Mouse (Mus musculus): Measurements from ENCODE around the gene Gm20716. TPM values are rescaled to one million over a fixed set of nuclear protein-coding genes. Genes with fewer than 3 reads are reported as not detected.

Gm20716 gene
- polyA plus RNA-seq, 1 experiment from 2014 or later, result 24.6 TPM

- H3K9me3 ChIP-seq (ENCODE audit: control insufficient read depth, low read length), result no peaks in the 10 kb centered on the region
- WGBS, result 63% methylated on average over 22 of the region's 22 CpGs
- H3K9ac ChIP-seq (ENCODE audit: low read length), result no peak overlapping the region
- DNase-seq (ENCODE audit: low spot score, missing footprints), result peak; percentile 76
- no peaks in the 10 kb centered on the region for H3K4me1 ChIP-seq (ENCODE audit: control insufficient read depth, insufficient read depth, low read length)
- no peak overlapping the region for H3K4me3 ChIP-seq (ENCODE audit: low read depth, low read length)
- no peak overlapping the region for H3K27ac ChIP-seq (ENCODE audit: low read depth, low read length)
- no peak for ATAC-seq (ENCODE audit: low FRiP score)
- no peak overlapping the region for H3K4me2 ChIP-seq
- no peaks in the 10 kb centered on the region for H3K27me3 ChIP-seq (ENCODE audit: control insufficient read depth, insufficient read depth, low read length)
- no peaks in the 10 kb centered on the region for H3K36me3 ChIP-seq (ENCODE audit: control insufficient read depth, insufficient read depth, low read length)
Observed at GRCm38 (mm10) chr2:168147722-168148432, 82.3 kb downstream of the Gm20716 start.

GRCm38 (mm10) chr2:168145437-168145836 is 84.7 kb downstream of the Gm20716 start:
- DNase-seq (ENCODE audit: low spot score, missing footprints), result peak; percentile 71
- Histone ChIP-seq H3K4me2 (no peak overlapping the region), H3K36me3 (ENCODE audit: control insufficient read depth, insufficient read depth, low read length) (no peaks in the 10 kb centered on the region), H3K9ac (ENCODE audit: low read length) (no peak overlapping the region), H3K9me3 (ENCODE audit: control insufficient read depth, low read length) (no peaks in the 10 kb centered on the region), H3K27me3 (ENCODE audit: control insufficient read depth, insufficient read depth, low read length) (no peaks in the 10 kb centered on the region), H3K4me3 (ENCODE audit: low read depth, low read length) (no peak overlapping the region), H3K4me1 (ENCODE audit: control insufficient read depth, insufficient read depth, low read length) (no peaks in the 10 kb centered on the region), H3K27ac (ENCODE audit: low read depth, low read length) (no peak overlapping the region)
- 75% methylated on average over 2 of the region's 2 CpGs for WGBS
- no peak for ATAC-seq (ENCODE audit: low FRiP score)

DNA sequence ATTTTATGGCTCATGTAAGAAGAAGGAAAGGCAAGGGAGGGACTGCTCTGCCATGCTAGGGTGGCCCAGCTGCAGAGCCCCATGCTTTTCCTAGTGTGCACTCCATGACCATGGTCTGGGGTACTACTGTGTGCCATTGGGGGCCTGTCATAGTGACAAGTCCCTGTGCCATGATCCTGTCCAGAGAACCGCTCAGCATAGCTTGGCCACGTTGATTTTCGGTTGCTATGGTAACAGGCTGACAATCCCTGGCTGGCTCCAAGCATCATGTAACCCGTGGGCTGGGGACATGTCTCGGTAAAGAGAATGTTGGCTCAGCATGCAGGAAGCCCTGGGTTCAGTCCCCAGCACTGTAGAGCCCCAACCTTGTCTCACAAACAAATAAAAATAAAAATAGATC is 86.4 kb downstream of the Gm20716 start:
- H3K4me2 ChIP-seq, result no peak overlapping the region
- H3K4me1 ChIP-seq (ENCODE audit: control insufficient read depth, insufficient read depth, low read length), result no peaks in the 10 kb centered on the region
- no peaks in the 10 kb centered on the region for H3K27me3 ChIP-seq (ENCODE audit: control insufficient read depth, insufficient read depth, low read length)
- no peaks in the 10 kb centered on the region for H3K9me3 ChIP-seq (ENCODE audit: control insufficient read depth, low read length)
- no peaks in the 10 kb centered on the region for H3K36me3 ChIP-seq (ENCODE audit: control insufficient read depth, insufficient read depth, low read length)
- H3K4me3 ChIP-seq (ENCODE audit: low read depth, low read length), result no peak overlapping the region
- DNase-seq (ENCODE audit: low spot score, missing footprints) (peak; percentile 81), ATAC-seq (ENCODE audit: low FRiP score) (no peak)
- 40% methylated on average over 5 of the region's 5 CpGs for WGBS
- no peak overlapping the region for H3K9ac ChIP-seq (ENCODE audit: low read length)
- no peak overlapping the region for H3K27ac ChIP-seq (ENCODE audit: low read depth, low read length)

GRCm38 (mm10) chr2:168137161-168137560 is 93.0 kb downstream of the Gm20716 start:
- H3K4me2 ChIP-seq, result no peak overlapping the region
- DNase-seq (ENCODE audit: low spot score, missing footprints) (peak; percentile 72), ATAC-seq (ENCODE audit: low FRiP score) (no peak)
- H3K27ac ChIP-seq (ENCODE audit: low read depth, low read length), result no peak overlapping the region
- H3K4me3 ChIP-seq (ENCODE audit: low read depth, low read length), result no peak overlapping the region
- 77% methylated on average over 15 of the region's 15 CpGs for WGBS
- H3K9me3 ChIP-seq (ENCODE audit: control insufficient read depth, low read length), result no peaks in the 10 kb centered on the region
- no peak overlapping the region for H3K9ac ChIP-seq (ENCODE audit: low read length)
- no peaks in the 10 kb centered on the region for H3K36me3 ChIP-seq (ENCODE audit: control insufficient read depth, insufficient read depth, low read length)
- no peaks in the 10 kb centered on the region for H3K27me3 ChIP-seq (ENCODE audit: control insufficient read depth, insufficient read depth, low read length)
- H3K4me1 ChIP-seq (ENCODE audit: control insufficient read depth, insufficient read depth, low read length), result no peaks in the 10 kb centered on the region

Small RNA genes within 50 kb of the gene (microRNA-seq; reads per million reads assigned to microRNA genes)
- gene Gm24561, result not detected

Other genes starting within 250 kb of the Gm20716 start
- 0.57 and 0.75 TPM in 2 replicates for gene Ripor3, start 219.7 kb downstream of the Gm20716 start, polyA plus RNA-seq (2014; fragmentation: Nextera tagmentation; extraction: Ambion mirVana)
- 6.5 and 8.0 TPM in 2 replicates for gene Pard6b, start 149.4 kb downstream of the Gm20716 start, polyA plus RNA-seq (2014; fragmentation: Nextera tagmentation; extraction: Ambion mirVana)
- 6.0 and 9.7 TPM in 2 replicates for gene Adnp, start 23.3 kb downstream of the Gm20716 start, polyA plus RNA-seq (2014; fragmentation: Nextera tagmentation; extraction: Ambion mirVana)
- 75.4 and 92.2 TPM in 2 replicates for gene Dpm1, start 227 bp upstream of the Gm20716 start, polyA plus RNA-seq (2014; fragmentation: Nextera tagmentation; extraction: Ambion mirVana)
- 8.0 TPM in 2 replicates for gene Mocs3, start 258 bp upstream of the Gm20716 start, polyA plus RNA-seq (2014; fragmentation: Nextera tagmentation; extraction: Ambion mirVana)
- 1.2 and 1.7 TPM in 2 replicates for gene Kcng1, start 51.4 kb upstream of the Gm20716 start, polyA plus RNA-seq (2014; fragmentation: Nextera tagmentation; extraction: Ambion mirVana)

Measured in midbrain, embryonic 11.5 days (tissue).